Mouse (Mus musculus) midbrain, embryonic 15.5 days (tissue): ENCODE results near the gene Cacna2d4. TPM values are rescaled to one million over a fixed set of nuclear protein-coding genes. Genes with fewer than 3 reads are reported as not detected.

ENCODE experiments used
- ATAC-seq: fragments of 200-750 bp; cut with Nextera tagmentation; replicated peaks from 2 replicates; pipeline ENCODE4 v1.8.0; 2017; ENCODE audit warnings: moderate TSS enrichment
- H3K27ac ChIP-seq: fragments of 300-500 bp; sonication (generic); 2 replicates; pipeline ENCODE4 v1.5.1; 2015; ENCODE audit warnings: mild to moderate bottlenecking, inconsistent platforms
- H3K27me3 ChIP-seq: fragments of 300-500 bp; sonication (generic); replicated peaks from 2 replicates; pipeline ENCODE4 v1.6.1; 2015; ENCODE audit warnings: inconsistent platforms
- H3K36me3 ChIP-seq: fragments of 300-500 bp; sonication (generic); replicated peaks from 2 replicates; pipeline ENCODE4 v1.6.1; 2015; ENCODE audit warnings: inconsistent platforms
- H3K4me1 ChIP-seq: fragments of 300-500 bp; sonication (generic); 2 replicates; pipeline ENCODE4 v1.6.1; 2015; ENCODE audit warnings: inconsistent platforms
- H3K4me2 ChIP-seq: fragments of 300-500 bp; sonication (generic); 2 replicates; pipeline ENCODE4 v1.6.1; 2015; ENCODE audit warnings: inconsistent platforms, mild to moderate bottlenecking, moderate library complexity
- H3K4me3 ChIP-seq: fragments of 300-500 bp; sonication (generic); 2 replicates; pipeline ENCODE4 v1.5.1; 2015; ENCODE audit warnings: mild to moderate bottlenecking, inconsistent platforms
- H3K9ac ChIP-seq: fragments of 300-500 bp; sonication (generic); 2 replicates; pipeline ENCODE4 v1.6.1; 2015; ENCODE audit warnings: mild to moderate bottlenecking, inconsistent platforms
- H3K9me3 ChIP-seq: fragments of 300-500 bp; sonication (generic); 2 replicates; pipeline ENCODE4 v1.6.1; 2016; ENCODE audit warnings: inconsistent platforms
- WGBS: fragments of 180-500 bp; shearing (Covaris S2); methylation state at CpG from one replicate; pipeline ENCODE4 v1.1.7; 2015; ENCODE audit warnings: mixed read lengths; 5-methylcytosine and 5-hydroxymethylcytosine counted together
- polyA plus RNA-seq: library from polyadenylated mRNA; unstranded; fragments of >200 nt; fragmentation: Nextera tagmentation; extraction: Ambion mirVana; gene quantifications from 2 replicates; pipeline ENCODE4 v1.2.1, GENCODE M21; 2015

Gene Cacna2d4
- polyA plus RNA-seq, 1 experiment from 2014 or later, result 0.54 TPM

- WGBS, result 83% methylated on average over 1 of the region's 1 CpGs
- 0 out of 2 replicates have a peak overlapping the region, but pooled peaks have one; percentile 1 for H3K9ac ChIP-seq
- peak overlapping the region; percentile 80; the same call in 1 of the 2 replicates for H3K4me2 ChIP-seq
Observed at GRCm38 (mm10) chr6:119386821-119387220, 150.5 kb downstream of the Cacna2d4 start.

GRCm38 (mm10) chr6:119387801-119388649, 151.7 kb downstream of the Cacna2d4 start:
- Histone ChIP-seq H3K9me3 (no peaks in the 10 kb centered on the region), H3K4me1 (peaks cover 33% of the 10 kb centered on the region), H3K36me3 (no peaks in the 10 kb centered on the region), H3K4me3 (peak overlapping the region; percentile 90), H3K27ac (peak overlapping the region; percentile 95), H3K9ac (peak overlapping the region; percentile 83), H3K4me2 (peak overlapping the region; percentile 80), H3K27me3 (no peaks in the 10 kb centered on the region)
- 3% methylated on average over 44 of the region's 76 CpGs for WGBS
- ATAC-seq, result peak; percentile 89

More at GRCm38 (mm10) chr6:119386821-119387220, 150.5 kb downstream of the Cacna2d4 start:
- Histone ChIP-seq H3K27me3 (no peaks in the 10 kb centered on the region), H3K4me1 (peaks cover 33% of the 10 kb centered on the region), H3K4me3 (peak overlapping the region; percentile 10), H3K36me3 (no peaks in the 10 kb centered on the region), H3K9me3 (no peaks in the 10 kb centered on the region), H3K27ac (no peak overlapping the region)
- no peak for ATAC-seq

DNA sequence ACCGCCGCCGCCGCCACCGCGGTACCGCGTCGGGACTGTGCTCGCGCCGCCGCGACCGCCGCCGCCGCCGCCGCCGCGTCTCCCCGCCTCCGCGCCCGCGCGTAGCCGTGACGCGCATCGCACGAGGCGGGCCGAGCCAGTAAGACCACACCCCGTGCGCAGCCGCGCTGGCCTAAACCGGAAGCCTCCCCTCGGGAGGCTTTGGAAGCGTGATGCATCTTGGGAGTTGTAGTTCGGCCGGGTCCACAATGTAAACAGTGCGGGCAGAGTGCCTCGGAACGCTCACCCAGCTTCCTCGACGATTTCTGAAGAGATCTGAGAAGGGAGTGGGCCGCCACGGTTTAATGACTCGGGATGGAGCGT, 152.3 kb downstream of the Cacna2d4 start:
- under 1% methylated on average over 48 of the region's 53 CpGs for WGBS
- Histone ChIP-seq H3K9ac (peak overlapping the region; percentile 83), H3K36me3 (no peaks in the 10 kb centered on the region), H3K9me3 (no peaks in the 10 kb centered on the region), H3K4me3 (peak overlapping the region; percentile 90), H3K4me2 (peak overlapping the region; percentile 80), H3K27me3 (no peaks in the 10 kb centered on the region), H3K4me1 (peaks cover 33% of the 10 kb centered on the region), H3K27ac (peak overlapping the region; percentile 95)
- peak; percentile 99 for ATAC-seq

GRCm38 (mm10) chr6:119389089-119389488, 152.8 kb downstream of the Cacna2d4 start:
- ATAC-seq, result peak; percentile 35
- WGBS, result 15% methylated on average over 10 of the region's 10 CpGs
- Histone ChIP-seq H3K4me1 (peaks cover 33% of the 10 kb centered on the region), H3K4me2 (peak overlapping the region; percentile 57), H3K27ac (peak overlapping the region; percentile 95), H3K27me3 (no peaks in the 10 kb centered on the region), H3K9ac (peak overlapping the region; percentile 63), H3K36me3 (no peaks in the 10 kb centered on the region), H3K4me3 (peak overlapping the region; percentile 90), H3K9me3 (no peaks in the 10 kb centered on the region)

- no peak overlapping the region for H3K4me3 ChIP-seq
- H3K4me1 ChIP-seq, result peaks cover 29% of the 10 kb centered on the region
- H3K27ac ChIP-seq, result no peak overlapping the region
- no peak overlapping the region for H3K4me2 ChIP-seq
- no peak for ATAC-seq
- WGBS, result 94% methylated on average over 4 of the region's 4 CpGs
- H3K9me3 ChIP-seq, result no peaks in the 10 kb centered on the region
- no peaks in the 10 kb centered on the region for H3K36me3 ChIP-seq
- no peaks in the 10 kb centered on the region for H3K27me3 ChIP-seq
- no peak overlapping the region for H3K9ac ChIP-seq
Observed at GRCm38 (mm10) chr6:119390728-119391127, 154.4 kb downstream of the Cacna2d4 start.

GRCm38 (mm10) chr6:119392836-119393235, 156.5 kb downstream of the Cacna2d4 start:
- no peaks in the 10 kb centered on the region for H3K27me3 ChIP-seq
- H3K36me3 ChIP-seq, result no peaks in the 10 kb centered on the region
- peaks cover 11% of the 10 kb centered on the region for H3K4me1 ChIP-seq
- WGBS, result 88% methylated on average over 9 of the region's 9 CpGs
- no peak overlapping the region for H3K27ac ChIP-seq
- H3K4me2 ChIP-seq, result no peak overlapping the region
- H3K9me3 ChIP-seq, result no peaks in the 10 kb centered on the region
- ATAC-seq, result no peak
- H3K4me3 ChIP-seq, result no peak overlapping the region
- no peak overlapping the region for H3K9ac ChIP-seq

DNA sequence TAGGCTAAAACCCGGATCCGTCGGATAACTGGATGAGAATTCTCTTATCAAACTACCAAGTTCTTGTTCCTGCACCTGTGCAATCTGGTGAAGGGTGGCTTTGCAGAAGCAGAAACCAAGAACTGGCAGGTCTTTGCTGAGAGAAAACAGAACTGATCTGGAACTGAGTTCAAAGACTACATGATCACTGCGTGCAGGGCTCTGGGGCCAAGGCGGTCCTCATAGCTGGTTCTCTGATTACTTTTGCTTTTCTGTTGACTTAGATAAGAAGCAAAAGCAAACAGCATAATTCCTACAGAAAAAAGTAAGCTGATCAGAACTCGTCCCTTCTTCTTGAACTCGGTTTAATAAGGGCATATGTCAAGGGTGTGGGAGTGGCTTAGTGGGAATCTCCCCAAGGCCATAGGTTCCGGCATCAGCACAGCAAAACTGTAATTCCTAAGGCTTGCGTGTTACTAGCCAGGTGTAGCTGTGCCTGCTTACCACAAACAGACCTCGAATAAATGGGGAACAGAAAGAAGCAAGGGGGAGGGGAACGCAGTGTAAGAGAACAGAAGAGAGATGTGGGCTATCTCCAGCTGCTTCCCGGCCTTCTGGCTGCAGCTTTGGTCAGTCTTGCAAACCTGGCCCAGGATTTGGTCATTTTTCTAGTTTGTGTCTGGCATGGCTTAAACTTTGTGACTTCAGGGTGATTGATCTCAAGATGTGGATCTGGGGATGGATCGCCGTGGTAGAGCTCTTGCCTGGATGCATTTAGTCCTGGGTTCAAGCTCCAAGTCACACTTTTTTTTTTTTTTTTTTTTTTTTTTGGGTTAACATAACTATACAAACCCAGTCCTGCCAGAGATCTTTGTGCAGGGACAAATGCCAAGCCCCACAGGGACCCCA, 159.3 kb downstream of the Cacna2d4 start:
- H3K27me3 ChIP-seq, result no peaks in the 10 kb centered on the region
- H3K4me3 ChIP-seq, result no peak overlapping the region
- H3K4me2 ChIP-seq, result no peak overlapping the region
- H3K4me1 ChIP-seq, result no peaks in the 10 kb centered on the region
- no peak for ATAC-seq
- no peak overlapping the region for H3K9ac ChIP-seq
- no peaks in the 10 kb centered on the region for H3K36me3 ChIP-seq
- no peak overlapping the region for H3K27ac ChIP-seq
- H3K9me3 ChIP-seq, result no peaks in the 10 kb centered on the region
- 84% methylated on average over 14 of the region's 14 CpGs for WGBS

- no peaks in the 10 kb centered on the region for H3K4me1 ChIP-seq
- H3K27me3 ChIP-seq, result no peaks in the 10 kb centered on the region
- no peak overlapping the region for H3K9ac ChIP-seq
- WGBS, result 82% methylated on average over 5 of the region's 5 CpGs
- ATAC-seq, result no peak
- H3K4me2 ChIP-seq, result no peak overlapping the region
- no peaks in the 10 kb centered on the region for H3K9me3 ChIP-seq
- H3K4me3 ChIP-seq, result no peak overlapping the region
- H3K27ac ChIP-seq, result no peak overlapping the region
- no peaks in the 10 kb centered on the region for H3K36me3 ChIP-seq
Observed at GRCm38 (mm10) chr6:119396309-119396634, 159.9 kb downstream of the Cacna2d4 start.

DNA sequence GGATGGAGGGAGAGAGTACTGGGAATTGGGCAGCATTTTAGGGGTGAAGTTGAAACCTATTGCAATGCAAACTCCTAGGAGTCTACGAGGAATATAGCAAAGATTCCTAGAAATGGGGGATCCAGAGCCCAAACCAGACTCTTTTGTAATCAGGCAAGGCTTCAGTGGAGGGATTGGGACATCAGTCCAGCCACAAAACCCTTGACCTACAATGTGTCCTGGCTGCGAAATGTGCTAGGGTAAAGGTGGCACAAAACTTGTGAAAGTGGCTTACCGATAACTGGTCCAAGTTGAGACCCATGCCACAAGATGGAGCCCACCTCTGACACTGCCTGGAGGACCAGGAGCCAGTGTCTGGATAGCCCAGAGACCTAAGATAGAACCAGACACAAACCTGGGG, 163.0 kb downstream of the Cacna2d4 start:
- H3K9me3 ChIP-seq, result no peaks in the 10 kb centered on the region
- H3K9ac ChIP-seq, result no peak overlapping the region
- no peaks in the 10 kb centered on the region for H3K27me3 ChIP-seq
- 87% methylated on average over 3 of the region's 3 CpGs for WGBS
- no peak overlapping the region for H3K4me3 ChIP-seq
- H3K36me3 ChIP-seq, result no peaks in the 10 kb centered on the region
- H3K4me2 ChIP-seq, result no peak overlapping the region
- H3K27ac ChIP-seq, result no peak overlapping the region
- H3K4me1 ChIP-seq, result no peaks in the 10 kb centered on the region
- ATAC-seq, result no peak

GRCm38 (mm10) chr6:119400649-119401048, 164.3 kb downstream of the Cacna2d4 start:
- Histone ChIP-seq H3K27me3 (no peaks in the 10 kb centered on the region), H3K4me2 (no peak overlapping the region), H3K36me3 (no peaks in the 10 kb centered on the region), H3K27ac (no peak overlapping the region), H3K9me3 (no peaks in the 10 kb centered on the region), H3K4me1 (no peaks in the 10 kb centered on the region), H3K9ac (no peak overlapping the region), H3K4me3 (no peak overlapping the region)
- ATAC-seq, result no peak
- WGBS, result 93% methylated on average over 3 of the region's 3 CpGs

GRCm38 (mm10) chr6:119401545-119402304, 165.4 kb downstream of the Cacna2d4 start:
- H3K4me1 ChIP-seq, result no peaks in the 10 kb centered on the region
- H3K27ac ChIP-seq, result no peak overlapping the region
- 95% methylated on average over 8 of the region's 8 CpGs for WGBS
- no peaks in the 10 kb centered on the region for H3K9me3 ChIP-seq
- no peak overlapping the region for H3K9ac ChIP-seq
- no peaks in the 10 kb centered on the region for H3K27me3 ChIP-seq
- no peak overlapping the region for H3K4me3 ChIP-seq
- ATAC-seq, result no peak
- H3K36me3 ChIP-seq, result no peaks in the 10 kb centered on the region
- H3K4me2 ChIP-seq, result no peak overlapping the region
